21 mouse cellular contexts compared by ENCODE assay signal in the genomic region with DNA sequence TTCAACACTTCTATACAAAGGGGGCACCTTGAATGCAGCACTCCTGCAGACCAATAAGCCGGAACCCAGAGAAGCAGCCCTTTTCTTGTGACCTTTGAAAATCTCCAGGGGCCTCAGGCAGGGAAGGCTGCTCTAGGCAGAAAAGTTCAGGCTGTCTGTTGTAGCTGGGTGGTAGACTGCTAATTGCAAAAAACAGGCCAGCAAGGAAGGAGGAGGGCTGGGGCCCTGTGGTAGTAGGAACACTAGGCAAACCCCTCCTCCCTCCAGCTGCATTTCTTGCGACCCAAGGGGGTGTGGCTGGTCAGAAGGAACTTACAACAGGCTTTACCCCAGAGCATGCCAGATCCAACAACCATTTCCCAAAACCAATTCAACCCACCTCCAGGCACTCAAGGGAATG.
"Had no signal": no experiment of that assay in that cellular context is flagged by ENCODE, and none has a peak within 500 bp of the region (broad histone marks: within the 10 kb centered on the region; RNA-seq: fewer than 3 reads in every experiment).

No protein-coding gene starts in this region.

- H3K9ac ChIP-seq: kidney, embryonic 15.5 days; limb, embryonic 12.5 days; limb, embryonic 15.5 days; liver, embryonic 14.5 days; liver, postnatal 0 days; lung, embryonic 14.5 days; midbrain, embryonic 13.5 days; neural tube, embryonic 13.5 days had no signal

- H3K27me3 ChIP-seq: kidney, embryonic 15.5 days; limb, embryonic 12.5 days; limb, embryonic 15.5 days; megakaryocyte, embryonic 14.5 days; neural tube, embryonic 13.5 days had no signal

- ATAC-seq: liver, postnatal 0 days; midbrain, embryonic 13.5 days; midbrain, embryonic 16.5 days had no signal

- H3K4me3 ChIP-seq: kidney, embryonic 15.5 days; left cerebral cortex, adult 2 months; limb, embryonic 12.5 days; limb, embryonic 15.5 days; megakaryocyte, embryonic 14.5 days; midbrain, embryonic 10.5 days; midbrain, embryonic 13.5 days; myocyte; neural tube, embryonic 13.5 days had no signal

- H3K9me3 ChIP-seq: kidney, embryonic 15.5 days; limb, embryonic 12.5 days; limb, embryonic 15.5 days; midbrain, embryonic 10.5 days; midbrain, embryonic 13.5 days; neural tube, embryonic 13.5 days had no signal

- H3K4me1 ChIP-seq: midbrain, embryonic 13.5 days; neural tube, embryonic 13.5 days had no signal

- H3K36me3 ChIP-seq: kidney, embryonic 15.5 days; limb, embryonic 12.5 days; limb, embryonic 15.5 days; midbrain, embryonic 10.5 days; midbrain, embryonic 13.5 days; neural tube, embryonic 13.5 days had no signal

- H3K4me2 ChIP-seq: kidney, embryonic 15.5 days; limb, embryonic 12.5 days; limb, embryonic 15.5 days; liver, embryonic 11.5 days; lung, embryonic 14.5 days; midbrain, embryonic 13.5 days; neural tube, embryonic 13.5 days had no signal

- H3K27ac ChIP-seq: kidney, embryonic 15.5 days; left cerebral cortex, adult 2 months; limb, embryonic 12.5 days; limb, embryonic 15.5 days; liver, embryonic 14.5 days; midbrain, embryonic 10.5 days; midbrain, embryonic 13.5 days; neural tube, embryonic 13.5 days had no signal

- DNase-seq: kidney, adult 8-10 months; kidney, postnatal 10 days; kidney, postnatal 36 days; layer of hippocampus, postnatal 36 days; liver, postnatal 0 days; lung, embryonic 14.5 days; retina, postnatal 1 day; thymus, adult 18-20 months; thymus, postnatal 36 days had no signal
